Mouse (Mus musculus) urinary bladder, postnatal 25 days (tissue): ENCODE results near the gene Vps13c.

ENCODE experiments used
- DNase-seq: peaks from one replicate; pipeline ENCODE4 v3.0.0; 2022; ENCODE audit warnings: low spot score

The Vps13c gene

GRCm38 (mm10) chr9:67839981-67840859 lies at the start of gene Vps13c:
TSS of gene Vps13c (plus strand) at chr9:67840396.
- DNase-seq = peak; percentile 73

DNA sequence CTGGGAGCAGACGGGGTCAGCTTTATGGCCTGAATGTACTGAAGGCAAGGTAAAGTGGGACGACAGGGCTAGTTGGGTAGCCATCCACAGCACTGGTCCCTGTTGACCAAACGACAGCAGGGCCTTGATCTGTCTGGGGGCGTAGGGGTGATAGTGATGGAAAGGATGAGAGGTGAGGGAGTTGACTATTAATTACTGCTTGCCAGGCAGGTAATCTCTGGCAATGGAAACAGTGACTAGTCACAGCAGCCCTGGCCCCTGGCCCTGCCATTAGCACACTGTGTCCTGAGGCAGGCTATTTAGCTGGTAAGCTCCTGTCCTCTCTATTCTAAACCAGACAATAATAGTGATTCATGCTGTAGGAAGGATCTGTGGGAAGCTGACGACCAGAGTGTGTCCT lies 47.8 kb upstream of the Vps13c start:
- no peak for DNase-seq

DNA sequence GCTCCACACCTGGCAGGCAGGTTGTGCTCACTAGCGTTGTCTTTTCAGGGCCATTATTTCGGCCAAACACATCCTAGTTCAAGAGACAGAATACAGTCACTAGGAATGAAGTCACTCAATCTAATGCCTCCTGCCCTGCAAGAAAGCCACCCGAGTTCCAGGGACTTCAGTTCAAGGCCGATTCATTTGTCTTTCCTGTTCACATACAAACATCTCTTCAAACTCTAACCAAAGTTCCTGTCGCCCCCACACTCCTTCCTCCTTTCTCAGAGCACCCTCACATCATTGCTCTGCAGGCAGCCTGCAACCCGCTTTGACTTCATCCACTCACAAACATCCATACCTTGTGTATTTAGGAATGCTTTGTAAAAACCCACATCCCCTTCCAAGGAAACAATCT lies 46.7 kb upstream of the Vps13c start:
- DNase-seq = no peak

GRCm38 (mm10) chr9:67794216-67794615 lies 46.0 kb upstream of the Vps13c start:
- DNase-seq = no peak

GRCm38 (mm10) chr9:67794668-67795067 lies 45.5 kb upstream of the Vps13c start:
- DNase-seq = no peak

DNA sequence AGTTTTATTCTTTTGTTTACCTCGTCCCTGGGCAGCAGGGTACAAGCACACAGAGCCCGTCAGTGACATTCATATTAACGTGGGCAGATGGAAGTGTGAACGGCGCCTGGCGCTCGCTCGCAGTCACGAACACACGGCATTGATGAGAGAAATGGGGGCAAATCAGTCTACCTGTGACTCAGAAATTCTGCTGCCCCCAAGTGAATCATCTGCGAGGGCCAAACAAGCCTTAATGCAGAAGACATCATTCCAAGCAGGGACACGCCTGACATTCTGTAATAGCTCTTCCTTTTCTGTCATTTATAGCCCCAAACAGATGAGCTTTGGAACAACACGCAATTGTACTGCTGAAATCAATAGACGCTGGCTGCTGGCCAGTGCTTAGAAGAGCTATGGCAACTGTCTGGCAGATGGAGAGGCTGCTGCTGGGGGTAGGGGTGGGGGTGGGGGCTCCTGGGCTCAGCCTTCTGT lies 45.0 kb upstream of the Vps13c start:
- no peak for DNase-seq

DNA sequence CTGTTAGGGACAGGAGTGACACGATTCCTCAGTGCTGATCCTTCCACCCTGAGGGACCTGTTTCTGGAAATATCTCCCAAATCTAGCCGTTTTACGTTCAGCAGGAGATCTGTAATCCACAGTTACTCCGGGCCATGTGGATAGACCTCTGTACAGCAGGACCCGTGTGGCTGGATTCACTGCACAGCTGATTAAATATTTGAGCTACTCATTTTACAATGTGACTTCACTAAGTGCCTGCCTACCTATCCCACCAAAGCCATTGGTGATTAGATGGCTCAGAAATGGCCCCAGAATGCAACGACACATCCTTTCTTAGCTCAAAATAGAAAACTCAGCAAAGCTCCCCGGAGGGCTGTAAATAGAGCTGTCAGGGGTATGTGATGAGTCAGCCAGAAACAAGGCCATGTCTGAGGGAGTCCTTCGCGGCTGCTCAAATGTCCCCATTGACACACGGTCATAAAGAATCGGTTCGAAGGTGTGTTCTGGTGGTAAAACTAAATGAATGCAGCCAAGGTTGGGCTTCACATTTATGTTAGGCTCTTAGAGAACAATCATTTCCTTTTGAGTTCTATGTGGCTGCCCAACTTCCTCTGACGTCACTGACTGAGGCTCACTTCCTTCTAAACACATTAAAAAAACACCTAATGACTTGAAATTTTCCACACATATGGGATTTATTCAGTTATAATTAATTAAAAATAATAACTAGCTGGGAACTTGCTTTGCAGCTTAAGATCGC lies 40.9 kb upstream of the Vps13c start:
- no peak for DNase-seq

GRCm38 (mm10) chr9:67802241-67802640 lies 38.0 kb upstream of the Vps13c start:
- peak; percentile 52 for DNase-seq

DNA sequence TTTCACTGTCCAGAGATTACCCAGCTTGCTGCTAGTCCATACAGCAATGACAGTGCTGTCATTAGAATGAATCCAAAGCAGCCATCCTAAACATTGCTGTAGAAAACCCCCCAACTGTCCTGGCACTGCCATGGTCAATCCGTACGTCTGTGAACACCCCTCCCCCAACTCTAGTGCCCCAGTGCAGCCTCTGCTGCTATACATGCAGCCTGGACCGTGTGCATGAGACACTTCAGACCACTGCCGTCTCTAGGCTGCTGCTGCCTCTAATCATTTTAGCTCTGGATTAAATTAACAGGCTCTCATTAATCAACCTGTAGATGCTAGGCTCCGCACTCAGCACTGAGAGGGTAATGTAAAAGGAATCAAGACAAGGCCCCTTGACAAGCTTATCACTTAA lies 33.2 kb upstream of the Vps13c start:
- DNase-seq = no peak

DNA sequence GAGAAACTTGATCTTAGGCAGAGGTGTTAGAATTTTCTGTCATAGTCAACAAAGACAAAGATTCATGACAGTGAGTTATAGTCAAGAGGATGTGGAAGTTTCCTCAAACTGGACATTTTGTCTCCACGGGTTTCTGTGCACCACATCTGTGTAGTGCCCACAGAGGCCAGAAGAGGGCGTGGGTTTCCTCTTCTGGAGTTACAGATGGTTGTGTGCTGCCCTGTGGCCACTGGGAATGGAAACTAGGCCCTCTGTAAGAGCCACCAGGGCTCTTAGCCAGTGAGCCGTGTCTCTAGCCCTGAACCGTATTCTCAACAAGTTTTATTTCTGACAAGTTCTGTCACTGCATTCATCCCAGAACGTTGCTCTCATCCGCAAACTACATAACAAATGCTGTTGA lies 29.7 kb upstream of the Vps13c start:
- DNase-seq = no peak

- DNase-seq = no peak
Measured at GRCm38 (mm10) chr9:67811116-67811515, 29.1 kb upstream of the Vps13c start.

DNA sequence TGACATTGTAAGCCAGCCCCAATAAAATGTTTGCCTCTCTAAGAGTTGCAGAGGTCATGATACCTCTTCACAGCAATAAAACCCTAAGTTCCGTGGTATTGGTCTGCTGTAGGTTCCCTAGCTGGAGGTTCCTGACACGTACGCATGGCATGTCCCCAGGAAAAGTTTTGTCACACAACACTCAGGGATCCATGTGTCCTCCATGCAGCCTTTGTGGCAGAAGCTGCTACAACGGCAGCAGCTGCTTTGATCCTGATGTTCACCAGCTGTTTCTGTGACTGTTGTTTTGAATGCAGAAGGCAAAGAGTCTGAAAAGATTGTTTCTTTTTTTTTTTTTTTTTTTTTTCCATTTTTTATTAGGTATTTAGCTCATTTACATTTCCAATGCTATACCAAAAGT lies 27.0 kb upstream of the Vps13c start:
- DNase-seq = no peak

DNA sequence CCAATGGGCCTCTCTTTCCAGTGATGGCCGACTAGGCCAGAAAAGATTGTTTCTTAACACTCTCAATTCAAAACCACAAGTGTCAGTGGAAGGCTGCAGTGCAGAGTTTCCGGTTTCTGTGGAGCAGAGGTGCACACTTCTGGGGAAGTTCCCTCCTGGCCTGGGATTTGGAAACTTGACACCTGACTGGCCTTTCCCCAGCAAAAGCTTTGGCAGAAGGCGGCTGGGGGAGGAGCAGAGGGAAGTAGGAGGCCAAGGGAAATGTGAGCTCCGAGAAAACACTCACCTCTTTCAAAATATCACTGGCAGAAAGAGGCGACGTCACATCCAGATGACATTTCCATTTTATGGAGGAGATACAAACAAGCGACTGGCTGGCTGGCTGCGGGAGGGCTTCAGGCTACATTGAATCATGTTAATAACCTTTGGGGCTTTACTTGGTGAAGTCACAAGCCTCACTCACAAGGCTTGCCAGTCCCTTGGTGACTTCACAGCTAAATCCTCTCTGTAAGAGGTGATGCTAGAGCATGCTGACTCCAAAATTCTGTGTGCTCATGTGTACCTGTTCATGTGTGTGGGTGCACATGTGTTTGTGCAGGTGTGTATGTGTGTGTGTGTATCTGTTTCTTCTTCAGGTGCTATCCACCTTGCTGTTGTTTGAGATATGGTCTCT lies 26.4 kb upstream of the Vps13c start:
- DNase-seq = peak; percentile 13

GRCm38 (mm10) chr9:67816172-67816928 lies 23.8 kb upstream of the Vps13c start:
- DNase-seq = no peak

GRCm38 (mm10) chr9:67817898-67818667 lies 22.1 kb upstream of the Vps13c start:
- no peak for DNase-seq

GRCm38 (mm10) chr9:67818668-67818950 lies 21.6 kb upstream of the Vps13c start:
- no peak for DNase-seq

GRCm38 (mm10) chr9:67823131-67823530 lies 17.1 kb upstream of the Vps13c start:
- no peak for DNase-seq

- no peak for DNase-seq
Measured at GRCm38 (mm10) chr9:67825527-67825926, 14.7 kb upstream of the Vps13c start.

- peak; percentile 53 for DNase-seq
Measured at GRCm38 (mm10) chr9:67828182-67828581, 12.0 kb upstream of the Vps13c start.

DNA sequence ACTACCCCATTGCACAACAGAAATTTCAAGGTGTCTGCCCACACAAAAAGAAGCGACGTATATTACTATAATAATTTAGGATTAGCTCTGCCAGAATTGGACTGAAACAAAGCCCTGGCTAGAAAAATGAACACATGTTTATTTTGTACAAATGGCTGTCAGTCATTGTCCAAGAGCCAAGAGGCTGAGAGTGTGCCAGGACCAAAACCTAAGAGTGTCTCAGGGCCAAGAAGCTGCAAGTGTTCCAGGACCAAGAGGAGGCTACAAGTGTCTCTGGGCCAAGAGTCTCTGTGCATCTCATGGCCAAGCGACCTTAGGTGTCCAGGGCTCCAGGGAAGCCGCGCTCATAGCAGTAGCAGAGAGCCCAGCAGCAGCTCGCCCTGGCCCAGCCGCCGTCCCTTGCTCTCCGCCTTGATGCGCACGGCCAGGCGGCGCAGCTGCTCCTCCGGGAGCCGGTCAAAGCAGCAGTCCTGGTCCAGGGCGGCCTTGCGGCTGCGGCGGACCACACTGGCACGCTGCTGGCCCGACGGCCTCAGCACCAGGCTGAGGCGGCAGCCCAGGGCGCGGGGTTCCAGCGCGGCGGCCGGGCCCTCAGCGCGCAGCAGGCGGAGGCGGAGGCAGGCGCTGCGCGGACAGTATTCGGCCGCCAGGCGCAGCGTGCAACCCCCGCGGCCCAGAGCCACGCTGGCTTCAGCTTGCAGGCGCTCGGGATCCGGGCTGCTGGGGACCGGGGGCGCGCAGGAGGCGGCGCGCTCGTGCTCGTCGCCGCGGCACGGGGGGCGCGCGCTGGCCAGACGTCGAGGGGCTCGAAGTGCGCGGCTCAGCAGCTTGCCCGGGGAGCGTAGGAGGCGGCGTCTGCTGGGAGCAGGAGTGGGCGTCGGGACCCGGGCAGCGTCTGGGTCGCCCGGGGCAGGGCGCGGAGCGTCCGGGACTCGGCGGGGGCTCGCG lies 9.5 kb upstream of the Vps13c start:
- no peak for DNase-seq
